In genomic region chr13:117975823-117976222, GRCm38 (mm10) we compare ENCODE assay signal across 17 mouse cellular contexts.
A peak's percentile ranks its signal among the peaks of the same experiment; 100 is the strongest.
DNase-seq lines count a peak whose midpoint lies in the region; ATAC-seq lines count a peak whose summit lies in the region.
"Had no signal": no experiment of that assay in that cellular context is flagged by ENCODE, and none has a peak within 500 bp of the region (broad histone marks: within the 10 kb centered on the region; RNA-seq: fewer than 3 reads in every experiment).

No protein-coding gene starts in this region.

- H3K4me2 ChIP-seq in hindbrain, embryonic 12.5 days (replicated peaks): no peak overlapping the region
- H3K4me2 ChIP-seq in hindbrain, embryonic 14.5 days (replicated peaks): no peak overlapping the region
- H3K4me2 ChIP-seq in midbrain, embryonic 13.5 days (replicated peaks): no peak overlapping the region
- H3K4me2 ChIP-seq: liver, embryonic 11.5 days; neural tube, embryonic 13.5 days had no signal

- 0 out of 2 replicates have a peak, but pooled peaks cover 2% of the 10 kb centered on the region for H3K4me1 ChIP-seq in hindbrain, embryonic 12.5 days
- H3K4me1 ChIP-seq in hindbrain, embryonic 14.5 days (replicated peaks; ENCODE audit: control insufficient read depth, insufficient read depth, low read length): no peaks in the 10 kb centered on the region
- H3K4me1 ChIP-seq in midbrain, embryonic 13.5 days (replicated peaks): no peaks in the 10 kb centered on the region
- H3K4me1 ChIP-seq in midbrain, embryonic 10.5 days: no peaks in the 10 kb centered on the region
- peaks cover 12% of the 10 kb centered on the region for H3K4me1 ChIP-seq in limb, embryonic 10.5 days
- H3K4me1 ChIP-seq in heart, embryonic 10.5 days: no peaks in the 10 kb centered on the region
- H3K4me1 ChIP-seq: neural tube, embryonic 13.5 days had no signal

- H3K9me3 ChIP-seq in hindbrain, embryonic 12.5 days (replicated peaks): no peaks in the 10 kb centered on the region
- no peaks in the 10 kb centered on the region for H3K9me3 ChIP-seq in hindbrain, embryonic 14.5 days (ENCODE audit: control insufficient read depth, low read length)
- no peaks in the 10 kb centered on the region for H3K9me3 ChIP-seq in midbrain, embryonic 13.5 days
- no peaks in the 10 kb centered on the region for H3K9me3 ChIP-seq in midbrain, embryonic 10.5 days (replicated peaks)
- H3K9me3 ChIP-seq in limb, embryonic 10.5 days (replicated peaks): no peaks in the 10 kb centered on the region
- H3K9me3 ChIP-seq in heart, embryonic 10.5 days: no peaks in the 10 kb centered on the region
- H3K9me3 ChIP-seq: neural tube, embryonic 13.5 days had no signal

- no peaks in the 10 kb centered on the region for H3K27me3 ChIP-seq in hindbrain, embryonic 12.5 days
- no peaks in the 10 kb centered on the region for H3K27me3 ChIP-seq in hindbrain, embryonic 14.5 days (ENCODE audit: control insufficient read depth, insufficient read depth, low read length)
- H3K27me3 ChIP-seq in midbrain, embryonic 13.5 days: no peaks in the 10 kb centered on the region
- H3K27me3 ChIP-seq in midbrain, embryonic 10.5 days (ENCODE audit: low read depth, poor library complexity, severe bottlenecking): no peaks in the 10 kb centered on the region
- H3K27me3 ChIP-seq in limb, embryonic 10.5 days (ENCODE audit: low read depth, poor library complexity, severe bottlenecking): peaks cover 4% of the 10 kb centered on the region; the same call in 1 of the 2 replicates
- no peaks in the 10 kb centered on the region for H3K27me3 ChIP-seq in heart, embryonic 10.5 days (ENCODE audit: insufficient read depth, poor library complexity, severe bottlenecking)
- H3K27me3 ChIP-seq: neural tube, embryonic 13.5 days had no signal

- H3K27ac ChIP-seq in hindbrain, embryonic 12.5 days: no peak overlapping the region
- no peak overlapping the region for H3K27ac ChIP-seq in hindbrain, embryonic 14.5 days
- H3K27ac ChIP-seq in midbrain, embryonic 13.5 days: no peak overlapping the region
- no peak overlapping the region for H3K27ac ChIP-seq in midbrain, embryonic 10.5 days (replicated peaks)
- H3K27ac ChIP-seq in limb, embryonic 10.5 days: peak overlapping the region; percentile 34; the same call in 1 of the 2 replicates
- H3K27ac ChIP-seq in heart, embryonic 10.5 days: no peak overlapping the region
- H3K27ac ChIP-seq: heart, adult 2 months; neural tube, embryonic 13.5 days had no signal

- no peak overlapping the region for H3K9ac ChIP-seq in hindbrain, embryonic 12.5 days
- H3K9ac ChIP-seq in hindbrain, embryonic 14.5 days: no peak overlapping the region
- H3K9ac ChIP-seq in midbrain, embryonic 13.5 days (replicated peaks): no peak overlapping the region
- H3K9ac ChIP-seq: neural tube, embryonic 13.5 days had no signal

- ATAC-seq in hindbrain, embryonic 12.5 days (ENCODE audit: low FRiP score): 0 out of 2 replicates have a peak, but pooled peaks have one; percentile 38
- no peak for ATAC-seq in hindbrain, embryonic 14.5 days (ENCODE audit: low FRiP score)
- ATAC-seq in midbrain, embryonic 13.5 days: peak; percentile 50; the same call in 1 of the 2 replicates
- ATAC-seq: CD4-positive, CD25-positive, alpha-beta regulatory T cell, adult 4 months; forebrain, embryonic 14.5 days had no signal

- peak; percentile 24 for DNase-seq in adrenal gland, postnatal 10 days
- DNase-seq in adrenal gland, adult 2 months: no peak
- DNase-seq in hindbrain, embryonic 14.5 days (ENCODE audit: low spot score): no peak
- no peak for DNase-seq in midbrain, embryonic 10.5 days (ENCODE audit: low spot score)
- DNase-seq in limb, embryonic 10.5 days (ENCODE audit: low spot score): no peak
- DNase-seq in heart, embryonic 10.5 days (ENCODE audit: low spot score): no peak
- DNase-seq: heart, adult 2 months; kidney, postnatal 36 days; lung, adult 2 months; lung, postnatal 36 days; thymus, adult 18-20 months had no signal

- no peak overlapping the region for H3K4me3 ChIP-seq in hindbrain, embryonic 12.5 days
- no peak overlapping the region for H3K4me3 ChIP-seq in hindbrain, embryonic 14.5 days (replicated peaks; ENCODE audit: low read length)
- no peak overlapping the region for H3K4me3 ChIP-seq in midbrain, embryonic 13.5 days (replicated peaks)
- H3K4me3 ChIP-seq in midbrain, embryonic 10.5 days: no peak overlapping the region
- no peak overlapping the region for H3K4me3 ChIP-seq in limb, embryonic 10.5 days
- H3K4me3 ChIP-seq in heart, embryonic 10.5 days: no peak overlapping the region
- H3K4me3 ChIP-seq: heart, adult 2 months; neural tube, embryonic 13.5 days had no signal

- H3K36me3 ChIP-seq in hindbrain, embryonic 12.5 days: no peaks in the 10 kb centered on the region
- no peaks in the 10 kb centered on the region for H3K36me3 ChIP-seq in hindbrain, embryonic 14.5 days (replicated peaks; ENCODE audit: control insufficient read depth, insufficient read depth)
- no peaks in the 10 kb centered on the region for H3K36me3 ChIP-seq in midbrain, embryonic 13.5 days
- no peaks in the 10 kb centered on the region for H3K36me3 ChIP-seq in midbrain, embryonic 10.5 days
- H3K36me3 ChIP-seq in limb, embryonic 10.5 days: no peaks in the 10 kb centered on the region
- H3K36me3 ChIP-seq in heart, embryonic 10.5 days: no peaks in the 10 kb centered on the region
- H3K36me3 ChIP-seq: neural tube, embryonic 13.5 days had no signal

- 60% methylated on average over 10 of the region's 10 CpGs for WGBS in hindbrain, embryonic 12.5 days
- WGBS in hindbrain, embryonic 14.5 days: 63% methylated on average over 10 of the region's 10 CpGs
- 62% methylated on average over 10 of the region's 10 CpGs for WGBS in midbrain, embryonic 13.5 days
- WGBS in midbrain, embryonic 10.5 days: 62% methylated on average over 10 of the region's 10 CpGs
- WGBS in limb, embryonic 10.5 days: 57% methylated on average over 10 of the region's 10 CpGs
- 58% methylated on average over 10 of the region's 10 CpGs for WGBS in heart, embryonic 10.5 days
